Mouse (Mus musculus) heart, embryonic 16.5 days (tissue): ENCODE results near the gene Mgll. TPM values are rescaled to one million over a fixed set of nuclear protein-coding genes. Genes with fewer than 3 reads are reported as not detected.

ENCODE experiments used
- ATAC-seq: fragments of 200-750 bp; cut with Nextera tagmentation; replicated peaks from 2 replicates; pipeline ENCODE4 v1.8.0; 2017; ENCODE audit warnings: moderate number of reproducible peaks; ENCODE audit not compliant: insufficient read depth, low FRiP score; ENCODE audit errors: extremely low read depth
- H3K27ac ChIP-seq: fragments of 300-500 bp; sonication (generic); 2 replicates; pipeline ENCODE4 v1.5.1; 2014; ENCODE audit warnings: mild to moderate bottlenecking, low read length, control low read depth, moderate library complexity
- H3K27me3 ChIP-seq: fragments of 300-500 bp; sonication (generic); 2 replicates; pipeline ENCODE4 v1.6.1; 2014; ENCODE audit warnings: low read length, mixed read lengths; ENCODE audit not compliant: control insufficient read depth, insufficient read depth
- H3K36me3 ChIP-seq: fragments of 300-500 bp; sonication (generic); 2 replicates; pipeline ENCODE4 v1.6.1; 2014; ENCODE audit not compliant: control insufficient read depth, insufficient read depth
- H3K4me1 ChIP-seq: fragments of 300-500 bp; sonication (generic); 2 replicates; pipeline ENCODE4 v1.6.1; 2014; ENCODE audit warnings: low read length, mixed read lengths; ENCODE audit not compliant: control insufficient read depth, insufficient read depth
- H3K4me2 ChIP-seq: fragments of 300-500 bp; sonication (generic); 2 replicates; pipeline ENCODE4 v1.6.1; 2014; ENCODE audit warnings: low read depth, mild to moderate bottlenecking, control low read depth, low read length
- H3K4me3 ChIP-seq: fragments of 300-500 bp; sonication (generic); 2 replicates; pipeline ENCODE4 v1.5.1; 2014; ENCODE audit warnings: mild to moderate bottlenecking, control low read depth, low read length
- H3K9ac ChIP-seq: fragments of 300-500 bp; sonication (generic); 2 replicates; pipeline ENCODE4 v1.6.1; 2014; ENCODE audit warnings: low read length, control low read depth
- H3K9me3 ChIP-seq: fragments of 300-500 bp; sonication (generic); replicated peaks from 2 replicates; pipeline ENCODE4 v1.6.1; 2016; ENCODE audit warnings: low read length; ENCODE audit not compliant: control insufficient read depth
- WGBS: fragments of 180-500 bp; shearing (Covaris S2); extraction: QIAGEN DNeasy Blood & Tissue Kit; methylation state at CpG from one replicate; pipeline ENCODE4 v1.1.7; 2014; 5-methylcytosine and 5-hydroxymethylcytosine counted together
- polyA plus RNA-seq: library from polyadenylated mRNA; unstranded; fragments of >200 nt; fragmentation: Nextera tagmentation; extraction: Ambion mirVana; gene quantifications from 2 replicates; pipeline ENCODE4 v1.2.1, GENCODE M21; 2015

Gene Mgll
- polyA plus RNA-seq, 1 experiment from 2014 or later = 54.0 TPM

DNA sequence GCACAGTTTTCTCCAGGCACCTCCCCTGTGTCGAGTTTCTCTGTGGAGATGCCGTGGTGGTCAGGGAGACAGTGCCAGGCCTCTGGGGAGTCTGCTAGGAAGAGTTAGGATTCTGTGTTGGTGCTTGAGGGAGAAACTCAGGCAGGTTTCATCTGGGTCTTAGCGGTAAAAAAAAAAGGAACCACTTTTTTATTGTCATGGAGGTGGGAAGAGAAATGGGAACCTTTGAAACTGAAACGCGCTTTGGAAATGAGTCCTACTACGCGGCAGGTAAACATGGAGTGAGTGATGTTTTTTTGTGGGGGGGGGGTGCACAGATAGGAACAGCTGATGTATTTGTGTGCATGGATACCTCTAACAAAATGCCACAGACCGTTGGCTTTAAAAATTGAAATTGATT, 12.1 kb downstream of the Mgll start:
- no peaks in the 10 kb centered on the region for H3K27me3 ChIP-seq
- H3K4me1 ChIP-seq = peaks cover 6% of the 10 kb centered on the region; the same call in 1 of the 2 replicates
- no peak for ATAC-seq
- no peak overlapping the region for H3K4me3 ChIP-seq
- H3K9ac ChIP-seq = no peak overlapping the region
- no peaks in the 10 kb centered on the region for H3K9me3 ChIP-seq
- 85% methylated on average over 8 of the region's 8 CpGs for WGBS
- no peaks in the 10 kb centered on the region for H3K36me3 ChIP-seq
- no peak overlapping the region for H3K4me2 ChIP-seq
- no peak overlapping the region for H3K27ac ChIP-seq

GRCm38 (mm10) chr6:88736741-88737508, 12.7 kb downstream of the Mgll start:
- no peak overlapping the region for H3K4me2 ChIP-seq
- 78% methylated on average over 16 of the region's 16 CpGs for WGBS
- no peaks in the 10 kb centered on the region for H3K36me3 ChIP-seq
- H3K4me3 ChIP-seq = no peak overlapping the region
- H3K4me1 ChIP-seq = peaks cover 5% of the 10 kb centered on the region; the same call in 1 of the 2 replicates
- no peaks in the 10 kb centered on the region for H3K27me3 ChIP-seq
- H3K9ac ChIP-seq = no peak overlapping the region
- H3K9me3 ChIP-seq = no peaks in the 10 kb centered on the region
- H3K27ac ChIP-seq = no peak overlapping the region
- ATAC-seq = no peak

GRCm38 (mm10) chr6:88737509-88737888, 13.3 kb downstream of the Mgll start:
- Histone ChIP-seq H3K36me3 (no peaks in the 10 kb centered on the region), H3K9ac (no peak overlapping the region), H3K27me3 (no peaks in the 10 kb centered on the region), H3K4me3 (no peak overlapping the region), H3K4me1 (peaks cover 4% of the 10 kb centered on the region; the same call in 1 of the 2 replicates), H3K9me3 (no peaks in the 10 kb centered on the region), H3K4me2 (no peak overlapping the region), H3K27ac (no peak overlapping the region)
- 74% methylated on average over 6 of the region's 6 CpGs for WGBS
- ATAC-seq = no peak

DNA sequence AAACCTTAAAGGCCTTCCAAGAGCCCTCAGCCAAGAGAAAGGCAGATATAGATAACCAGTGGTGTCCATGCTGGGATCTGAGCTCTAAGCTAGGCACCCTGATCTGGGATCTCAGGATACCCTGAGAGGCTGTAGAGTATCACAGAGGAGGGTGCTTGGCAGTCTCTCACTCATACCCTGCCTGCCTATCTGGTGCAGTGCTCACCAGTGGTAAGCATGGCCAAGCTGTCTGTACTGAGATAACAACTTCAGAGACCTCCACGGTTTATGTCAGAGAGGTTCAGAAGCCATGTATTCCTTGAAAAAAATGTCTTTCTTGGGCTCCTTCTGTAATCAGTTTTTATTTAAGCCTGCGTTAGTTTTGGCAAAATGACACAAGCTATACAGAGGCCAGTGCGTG, 16.8 kb downstream of the Mgll start:
- no peak for ATAC-seq

DNA sequence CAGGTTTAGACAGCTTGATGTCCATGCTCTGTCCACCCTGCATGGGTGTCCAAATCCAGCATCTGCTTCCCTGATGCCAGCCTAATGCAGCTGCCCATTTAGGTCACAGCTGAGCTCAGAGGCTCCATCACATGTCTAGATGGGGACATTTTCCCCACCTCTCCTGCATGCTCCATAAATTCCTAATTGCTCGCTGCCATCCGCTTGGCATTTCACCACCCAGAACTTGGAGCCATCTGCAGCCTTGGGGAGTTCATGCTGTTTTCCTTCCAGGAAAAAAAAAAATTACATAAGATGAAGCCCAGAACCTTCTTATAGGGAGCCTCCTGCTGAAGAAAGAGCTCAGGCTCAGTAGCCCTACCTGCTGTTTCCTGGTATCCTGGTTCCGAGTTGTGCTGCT, 17.6 kb downstream of the Mgll start:
- H3K36me3 ChIP-seq = no peaks in the 10 kb centered on the region
- no peak overlapping the region for H3K9ac ChIP-seq
- H3K4me2 ChIP-seq = no peak overlapping the region
- H3K27me3 ChIP-seq = no peaks in the 10 kb centered on the region
- no peak overlapping the region for H3K27ac ChIP-seq
- WGBS = 80% methylated on average over 3 of the region's 3 CpGs
- H3K4me3 ChIP-seq = no peak overlapping the region
- H3K9me3 ChIP-seq = no peaks in the 10 kb centered on the region; the same call in 1 of the 2 replicates
- H3K4me1 ChIP-seq = no peaks in the 10 kb centered on the region; the same call in 1 of the 2 replicates
- no peak for ATAC-seq

More for the DNA sequence above, 16.8 kb downstream of the Mgll start:
- WGBS = 73% methylated on average over 3 of the region's 3 CpGs
- Histone ChIP-seq H3K36me3 (no peaks in the 10 kb centered on the region), H3K27me3 (no peaks in the 10 kb centered on the region), H3K9me3 (no peaks in the 10 kb centered on the region), H3K27ac (no peak overlapping the region), H3K4me1 (no peaks in the 10 kb centered on the region; the same call in 1 of the 2 replicates), H3K4me3 (no peak overlapping the region), H3K4me2 (no peak overlapping the region), H3K9ac (no peak overlapping the region)

DNA sequence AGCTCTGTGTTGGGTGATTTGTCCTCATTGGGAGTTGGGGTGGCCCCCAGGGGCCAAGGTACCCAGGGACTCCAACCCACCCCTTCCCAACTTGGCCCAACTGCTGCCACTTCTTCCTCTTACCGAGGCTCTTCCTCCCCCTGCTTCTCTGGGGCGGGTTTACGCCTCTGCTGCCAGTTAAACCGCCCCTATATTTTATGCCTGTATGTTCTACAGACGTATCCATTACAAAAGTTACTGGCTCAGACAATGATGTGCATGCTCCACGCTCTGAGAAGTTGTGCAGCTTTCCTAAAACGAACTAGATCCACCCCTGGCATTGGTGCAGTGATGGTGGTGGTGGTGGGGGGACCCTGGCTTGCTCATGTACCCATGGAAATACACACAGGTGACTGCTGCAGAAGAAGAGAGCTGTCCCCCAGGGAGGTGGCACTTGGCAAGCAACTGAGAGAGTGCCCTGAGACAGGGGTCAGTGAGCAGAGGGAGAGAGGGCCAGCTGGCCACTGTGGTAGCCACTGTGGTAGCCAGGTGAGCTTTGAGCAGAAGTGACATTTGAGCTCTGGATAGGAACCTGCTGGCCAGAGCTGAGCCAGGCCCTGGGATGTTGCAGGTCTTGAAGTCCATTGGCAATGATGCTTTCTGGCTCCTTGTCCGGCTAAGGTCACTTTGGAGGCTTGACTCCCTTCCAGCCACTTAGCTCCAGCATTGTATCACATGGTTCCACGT, 18.2 kb downstream of the Mgll start:
- H3K36me3 ChIP-seq = no peaks in the 10 kb centered on the region
- no peak overlapping the region for H3K4me2 ChIP-seq
- no peak for ATAC-seq
- 76% methylated on average over 9 of the region's 9 CpGs for WGBS
- H3K4me1 ChIP-seq = no peaks in the 10 kb centered on the region; the same call in 1 of the 2 replicates
- no peak overlapping the region for H3K4me3 ChIP-seq
- no peaks in the 10 kb centered on the region; the same call in 1 of the 2 replicates for H3K9me3 ChIP-seq
- H3K9ac ChIP-seq = no peak overlapping the region
- H3K27me3 ChIP-seq = no peaks in the 10 kb centered on the region
- H3K27ac ChIP-seq = no peak overlapping the region

DNA sequence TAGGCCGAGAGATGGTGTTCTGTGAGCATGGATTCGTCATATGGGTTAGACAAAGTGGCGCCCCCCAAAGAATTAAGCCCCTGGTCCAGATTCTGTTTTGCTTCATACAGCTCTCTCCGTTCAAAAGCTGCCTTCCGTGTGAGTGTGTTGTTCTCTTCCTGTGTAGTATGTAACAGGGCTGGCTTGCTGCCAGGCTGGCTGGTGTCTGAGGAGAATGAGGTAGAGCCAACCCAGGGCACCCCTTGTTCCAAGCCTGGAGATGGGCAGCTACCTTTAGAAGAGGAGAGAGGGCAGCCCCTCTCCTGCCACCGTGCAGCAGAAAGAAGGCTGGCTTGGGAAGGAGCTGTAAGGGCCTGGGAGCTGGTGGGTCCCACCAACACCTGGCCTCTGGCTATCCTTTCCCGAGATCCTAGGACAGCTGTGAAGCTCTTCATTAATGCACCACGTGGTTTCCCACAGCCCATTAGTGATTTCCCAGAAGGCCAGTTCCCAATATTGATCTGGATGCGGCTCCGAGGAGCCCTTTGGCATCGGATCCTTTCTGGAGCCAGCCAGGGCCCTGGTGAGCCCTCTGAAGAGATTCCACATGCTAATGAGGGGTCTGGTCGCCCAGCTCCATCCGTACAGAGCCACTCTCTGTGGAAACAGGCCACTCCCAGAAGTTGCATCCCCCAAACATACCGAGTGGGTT, 19.5 kb downstream of the Mgll start:
- no peak overlapping the region for H3K4me2 ChIP-seq
- no peak for ATAC-seq
- WGBS = 62% methylated on average over 14 of the region's 14 CpGs
- H3K27me3 ChIP-seq = no peaks in the 10 kb centered on the region
- no peak overlapping the region for H3K9ac ChIP-seq
- no peaks in the 10 kb centered on the region; the same call in 1 of the 2 replicates for H3K9me3 ChIP-seq
- H3K4me1 ChIP-seq = no peaks in the 10 kb centered on the region
- no peak overlapping the region for H3K27ac ChIP-seq
- no peak overlapping the region for H3K4me3 ChIP-seq
- H3K36me3 ChIP-seq = no peaks in the 10 kb centered on the region

DNA sequence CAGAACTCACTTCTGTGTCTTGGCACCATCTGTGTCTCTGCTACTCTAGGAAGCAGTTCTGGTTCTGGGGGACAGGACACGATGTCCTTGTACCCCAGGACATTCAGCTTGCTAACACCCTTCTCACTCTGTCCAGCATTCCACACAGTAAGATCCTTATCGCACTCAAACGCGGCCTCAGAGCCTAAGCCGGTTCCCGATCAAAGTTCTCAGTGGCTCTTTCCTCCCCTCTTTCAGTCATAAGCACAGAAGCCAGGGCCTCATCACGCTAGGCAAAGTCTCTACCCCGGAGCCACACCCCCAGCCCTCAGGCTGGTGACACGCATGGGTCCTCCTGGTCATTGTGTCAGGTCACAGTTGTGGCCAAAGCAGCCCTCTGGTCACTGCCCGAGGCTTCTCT, 20.8 kb downstream of the Mgll start:
- 73% methylated on average over 10 of the region's 10 CpGs for WGBS
- H3K27me3 ChIP-seq = no peaks in the 10 kb centered on the region
- H3K9me3 ChIP-seq = no peaks in the 10 kb centered on the region; the same call in 1 of the 2 replicates
- H3K27ac ChIP-seq = no peak overlapping the region
- H3K4me2 ChIP-seq = no peak overlapping the region
- no peak for ATAC-seq
- H3K36me3 ChIP-seq = no peaks in the 10 kb centered on the region
- H3K9ac ChIP-seq = no peak overlapping the region
- no peaks in the 10 kb centered on the region for H3K4me1 ChIP-seq
- H3K4me3 ChIP-seq = no peak overlapping the region
